Mouse (Mus musculus) lung, embryonic 14.5 days (tissue): ENCODE measurements around the gene Gm20388. TPM values are rescaled to one million over a fixed set of nuclear protein-coding genes. Genes with fewer than 3 reads are reported as not detected.
A peak's percentile ranks its signal among the peaks of the same experiment; 100 is the strongest.

ENCODE experiments used
- ATAC-seq: fragments of 200-750 bp; cut with Nextera tagmentation; 2 replicates; pipeline ENCODE4 v1.8.0; 2017; ENCODE audit warnings: mild to moderate bottlenecking, moderate TSS enrichment, moderate library complexity; ENCODE audit not compliant: insufficient read depth
- DNase-seq: peaks from one replicate; pipeline ENCODE4 v3.0.0-alpha.2; 2015
- H3K27ac ChIP-seq: fragments of 300-500 bp; sonication (generic); 2 replicates; pipeline ENCODE4 v1.5.1; 2014; ENCODE audit warnings: low read depth, mild to moderate bottlenecking, moderate library complexity
- H3K27me3 ChIP-seq: fragments of 300-500 bp; sonication (generic); 2 replicates; pipeline ENCODE4 v1.6.1; 2014; ENCODE audit warnings: low read length, control low read depth; ENCODE audit not compliant: insufficient read depth
- H3K36me3 ChIP-seq: fragments of 300-500 bp; sonication (generic); 2 replicates; pipeline ENCODE4 v1.6.1; 2014; ENCODE audit warnings: control low read depth; ENCODE audit not compliant: insufficient read depth
- H3K4me1 ChIP-seq: fragments of 300-500 bp; sonication (generic); 2 replicates; pipeline ENCODE4 v1.6.1; 2014; ENCODE audit warnings: antibody characterized with exemption, control low read depth; ENCODE audit not compliant: insufficient read depth
- H3K4me2 ChIP-seq: fragments of 300-500 bp; sonication (generic); 2 replicates; pipeline ENCODE4 v1.6.1; 2014; ENCODE audit warnings: mild to moderate bottlenecking
- H3K4me3 ChIP-seq: fragments of 300-500 bp; sonication (generic); 2 replicates; pipeline ENCODE4 v1.5.1; 2014; ENCODE audit warnings: low read depth, low read length
- H3K9ac ChIP-seq: fragments of 300-500 bp; sonication (generic); 2 replicates; pipeline ENCODE4 v1.6.1; 2014
- H3K9me3 ChIP-seq: fragments of 300-500 bp; sonication (generic); 2 replicates; pipeline ENCODE4 v1.6.1; 2016; ENCODE audit warnings: low read depth, low read length, control low read depth
- CTCF ChIP-seq: IDR thresholded peaks from 2 replicates; pipeline ENCODE4 v1.5.1; 2016; ENCODE audit warnings: antibody characterized with exemption, low read depth
- WGBS: fragments of 180-500 bp; shearing (Covaris S2); extraction: QIAGEN DNeasy Blood & Tissue Kit; methylation state at CpG from one replicate; pipeline ENCODE4 v1.1.7; 2014; 5-methylcytosine and 5-hydroxymethylcytosine counted together
- polyA plus RNA-seq: library from polyadenylated mRNA; unstranded; fragments of >200 nt; fragmentation: Nextera tagmentation; extraction: Ambion mirVana; gene quantifications from 2 replicates; pipeline ENCODE4 v1.2.1, GENCODE M21; 2014

Gm20388 gene
- polyA plus RNA-seq, 1 experiment from 2014 or later: not detected

- H3K9me3 ChIP-seq: no peaks in the 10 kb centered on the region
- no peaks in the 10 kb centered on the region for H3K4me1 ChIP-seq
- H3K9ac ChIP-seq: no peak overlapping the region
- H3K27ac ChIP-seq: no peak overlapping the region
- no peaks in the 10 kb centered on the region for H3K27me3 ChIP-seq
- DNase-seq: peak; percentile 60
- no peak overlapping the region for H3K4me3 ChIP-seq
- no peak for TF ChIP-seq CTCF
- H3K4me2 ChIP-seq: no peak overlapping the region
- peak; percentile 32; the same call in 1 of the 2 replicates for ATAC-seq
- 33% methylated on average over 7 of the region's 7 CpGs for WGBS
- no peaks in the 10 kb centered on the region for H3K36me3 ChIP-seq
Observed at GRCm38 (mm10) chr8:122056882-122057281, 2146.2 kb downstream of the Gm20388 start.

- Histone ChIP-seq H3K9me3 (no peaks in the 10 kb centered on the region), H3K36me3 (no peaks in the 10 kb centered on the region), H3K4me3 (no peak overlapping the region), H3K9ac (no peak overlapping the region), H3K4me2 (no peak overlapping the region), H3K27ac (no peak overlapping the region), H3K4me1 (no peaks in the 10 kb centered on the region), H3K27me3 (no peaks in the 10 kb centered on the region)
- WGBS: 50% methylated on average over 9 of the region's 9 CpGs
- no peak for DNase-seq
- no peak for TF ChIP-seq CTCF
- ATAC-seq: no peak
Observed at GRCm38 (mm10) chr8:122058510-122058909, 2147.9 kb downstream of the Gm20388 start.

DNA sequence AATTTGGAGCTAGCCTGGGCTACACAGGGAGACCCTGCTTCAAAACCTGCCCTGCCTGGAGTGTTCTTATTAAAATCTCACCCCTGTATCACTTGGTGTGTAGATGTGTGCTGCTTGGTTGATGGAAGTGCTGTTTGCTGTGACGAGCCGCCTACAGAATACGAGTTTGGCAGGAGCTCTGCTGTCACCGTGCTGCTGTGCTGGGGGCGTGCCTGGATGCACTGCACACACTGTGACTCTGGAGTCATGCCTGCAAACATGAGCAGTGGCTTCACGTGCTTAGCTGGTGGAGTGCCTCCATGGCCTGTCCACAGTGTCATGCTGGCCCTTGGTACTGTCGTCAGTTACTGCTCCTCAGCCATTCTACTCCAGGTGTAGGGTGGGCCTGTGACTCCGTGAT is 2148.3 kb downstream of the Gm20388 start:
- Histone ChIP-seq H3K27me3 (no peaks in the 10 kb centered on the region), H3K9me3 (no peaks in the 10 kb centered on the region), H3K4me2 (no peak overlapping the region), H3K4me1 (no peaks in the 10 kb centered on the region), H3K4me3 (no peak overlapping the region), H3K36me3 (no peaks in the 10 kb centered on the region), H3K9ac (no peak overlapping the region), H3K27ac (no peak overlapping the region)
- DNase-seq (peak; percentile 30), ATAC-seq (no peak)
- 55% methylated on average over 8 of the region's 8 CpGs for WGBS
- TF ChIP-seq CTCF: no peak

- no peak for TF ChIP-seq CTCF
- 38% methylated on average over 12 of the region's 12 CpGs for WGBS
- Histone ChIP-seq H3K9me3 (no peaks in the 10 kb centered on the region), H3K4me2 (no peak overlapping the region), H3K27me3 (no peaks in the 10 kb centered on the region), H3K9ac (no peak overlapping the region), H3K4me3 (no peak overlapping the region), H3K36me3 (no peaks in the 10 kb centered on the region), H3K4me1 (no peaks in the 10 kb centered on the region), H3K27ac (no peak overlapping the region)
- no peak for ATAC-seq
- no peak for DNase-seq
Observed at GRCm38 (mm10) chr8:122062508-122063223, 2152.0 kb downstream of the Gm20388 start.

GRCm38 (mm10) chr8:122064353-122064752 is 2153.7 kb downstream of the Gm20388 start:
- TF ChIP-seq CTCF: no peak
- no peak overlapping the region for H3K27ac ChIP-seq
- H3K36me3 ChIP-seq: no peaks in the 10 kb centered on the region
- no peaks in the 10 kb centered on the region for H3K4me1 ChIP-seq
- no peak for ATAC-seq
- DNase-seq: no peak
- H3K4me3 ChIP-seq: no peak overlapping the region
- H3K27me3 ChIP-seq: no peaks in the 10 kb centered on the region
- WGBS: 68% methylated on average over 7 of the region's 7 CpGs
- no peaks in the 10 kb centered on the region for H3K9me3 ChIP-seq
- H3K4me2 ChIP-seq: no peak overlapping the region
- no peak overlapping the region for H3K9ac ChIP-seq

- ATAC-seq (peak; percentile 60; the same call in 1 of the 2 replicates), DNase-seq (peak; percentile 62)
- WGBS: 32% methylated on average over 15 of the region's 15 CpGs
- H3K4me2 ChIP-seq: no peak overlapping the region
- H3K4me1 ChIP-seq: no peaks in the 10 kb centered on the region
- H3K36me3 ChIP-seq: no peaks in the 10 kb centered on the region
- no peaks in the 10 kb centered on the region for H3K9me3 ChIP-seq
- peak; percentile 15; the same call in 1 of the 2 replicates for TF ChIP-seq CTCF
- no peak overlapping the region for H3K27ac ChIP-seq
- H3K9ac ChIP-seq: no peak overlapping the region
- H3K27me3 ChIP-seq: 0 out of 2 replicates have a peak, but pooled peaks cover 4% of the 10 kb centered on the region
- H3K4me3 ChIP-seq: no peak overlapping the region
Observed at GRCm38 (mm10) chr8:122067783-122068505, 2157.3 kb downstream of the Gm20388 start.

DNA sequence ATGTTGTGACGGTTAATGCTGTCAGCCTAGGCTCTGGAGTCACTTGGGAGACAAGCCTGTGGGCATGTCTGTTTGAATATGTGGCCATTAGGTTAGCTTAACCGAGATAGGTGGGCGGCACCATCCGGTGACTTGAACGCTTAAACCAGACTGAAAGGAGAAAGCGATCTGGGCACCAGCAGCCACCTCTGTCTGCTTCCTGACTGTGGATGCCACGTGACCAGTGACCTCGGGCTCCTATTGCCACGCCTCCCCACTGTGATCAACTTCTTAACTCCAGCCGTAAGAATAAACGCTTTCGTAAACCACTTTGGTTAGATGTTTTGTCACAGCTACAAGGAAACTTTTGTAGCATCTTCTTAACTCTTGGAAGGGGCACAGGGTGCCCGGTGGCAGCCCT is 2158.0 kb downstream of the Gm20388 start:
- no peak for ATAC-seq
- H3K9ac ChIP-seq: no peak overlapping the region
- no peak overlapping the region for H3K4me3 ChIP-seq
- no peaks in the 10 kb centered on the region for H3K4me1 ChIP-seq
- no peaks in the 10 kb centered on the region for H3K9me3 ChIP-seq
- WGBS: 80% methylated on average over 13 of the region's 13 CpGs
- H3K27me3 ChIP-seq: 0 out of 2 replicates have a peak, but pooled peaks cover 4% of the 10 kb centered on the region
- no peak for TF ChIP-seq CTCF
- DNase-seq: no peak
- H3K27ac ChIP-seq: no peak overlapping the region
- no peak overlapping the region for H3K4me2 ChIP-seq
- H3K36me3 ChIP-seq: no peaks in the 10 kb centered on the region
